Comparison of ENCODE assay signal across 8 mouse cellular contexts in the genomic region with DNA sequence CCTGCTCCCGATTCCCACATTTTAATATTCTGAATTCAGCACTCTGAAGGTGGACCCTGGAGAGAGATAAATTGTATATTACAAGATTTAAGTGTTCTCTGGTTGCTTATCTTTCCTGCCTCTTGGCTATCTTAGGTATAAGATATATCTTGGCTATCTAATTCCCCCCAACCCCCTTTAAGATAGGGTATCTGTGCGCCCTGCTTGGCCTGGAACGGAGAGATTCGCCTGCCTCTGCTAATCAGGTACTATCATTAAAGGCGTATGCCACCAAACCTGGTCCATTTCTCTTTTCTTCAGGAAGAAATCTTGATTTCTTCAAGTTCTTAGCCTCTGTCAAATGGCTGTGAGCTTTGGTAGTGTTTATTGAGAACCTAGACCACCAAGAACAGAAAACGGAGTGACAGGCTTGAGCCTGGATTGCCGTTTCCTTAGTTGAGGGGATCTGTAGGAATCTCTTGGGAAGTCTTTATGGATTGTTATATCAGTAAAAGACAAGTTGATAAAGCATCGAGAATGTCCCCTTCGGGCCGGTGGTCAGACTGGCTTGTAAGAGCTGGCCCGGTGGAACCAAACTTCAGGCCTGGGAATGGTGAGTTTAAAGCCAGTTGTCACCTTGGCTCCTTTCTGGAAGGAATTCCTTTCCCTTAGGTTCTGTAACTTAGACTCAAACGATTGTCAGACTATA. TPM values are rescaled to one million over a fixed set of nuclear protein-coding genes. Genes with fewer than 3 reads are reported as not detected.
DNase-seq lines count a peak whose midpoint lies in the region; ATAC-seq and TF ChIP-seq lines count a peak whose summit lies in the region.

No protein-coding gene starts in this region.

- intact Hi-C loops in left cerebral cortex, postnatal 25 days (cut with DNase I) = no loop called here

- H3K36me3 ChIP-seq in kidney, adult 2 months (ENCODE audit: control insufficient read depth, insufficient read depth, low read length) = no peaks in the 10 kb centered on the region
- no peaks in the 10 kb centered on the region for H3K36me3 ChIP-seq in hindbrain, embryonic 15.5 days
- no peaks in the 10 kb centered on the region for H3K36me3 ChIP-seq in midbrain, embryonic 13.5 days

- peak overlapping the region; percentile 84 for H3K4me3 ChIP-seq in kidney, adult 2 months (ENCODE audit: insufficient read depth, low read depth, low read length)
- H3K4me3 ChIP-seq in hindbrain, embryonic 15.5 days = peak overlapping the region; percentile 78
- peak overlapping the region; percentile 95 for H3K4me3 ChIP-seq in midbrain, embryonic 13.5 days (replicated peaks)

- H3K4me1 ChIP-seq in kidney, adult 2 months (ENCODE audit: control insufficient read depth, insufficient read depth, low read length) = no peaks in the 10 kb centered on the region
- peaks cover 24% of the 10 kb centered on the region for H3K4me1 ChIP-seq in hindbrain, embryonic 15.5 days (replicated peaks)
- H3K4me1 ChIP-seq in midbrain, embryonic 13.5 days (replicated peaks) = peaks cover 25% of the 10 kb centered on the region

- no peak for TF ChIP-seq POLR2A in kidney, adult 2 months (IDR thresholded peaks at IDR 0.05; ENCODE audit: low read depth, low read length)

- 57% methylated on average over 12 of the region's 12 CpGs for WGBS in kidney, adult 2 months
- 48% methylated on average over 12 of the region's 12 CpGs for WGBS in hindbrain, embryonic 15.5 days
- 51% methylated on average over 12 of the region's 12 CpGs for WGBS in midbrain, embryonic 13.5 days

- ATAC-seq in hindbrain, embryonic 15.5 days (ENCODE audit: low FRiP score, low read depth) = no peak
- ATAC-seq in midbrain, embryonic 13.5 days = no peak

- no peak for TF ChIP-seq CTCF in kidney, adult 2 months (conservative IDR thresholded peaks at IDR 0.05; ENCODE audit: insufficient read depth, insufficient read length, low read depth, low read length)

- peak overlapping the region; percentile 86 for H3K9ac ChIP-seq in hindbrain, embryonic 15.5 days
- peak overlapping the region; percentile 81 for H3K9ac ChIP-seq in midbrain, embryonic 13.5 days (replicated peaks)

- H3K9me3 ChIP-seq in hindbrain, embryonic 15.5 days = no peaks in the 10 kb centered on the region
- no peaks in the 10 kb centered on the region for H3K9me3 ChIP-seq in midbrain, embryonic 13.5 days

- H3K27ac ChIP-seq in kidney, adult 2 months (ENCODE audit: insufficient read depth, low read depth, low read length) = no peak overlapping the region
- H3K27ac ChIP-seq in hindbrain, embryonic 15.5 days (replicated peaks) = peak overlapping the region; percentile 89
- peak overlapping the region; percentile 95; the same call in 1 of the 2 replicates for H3K27ac ChIP-seq in midbrain, embryonic 13.5 days

- H3K4me2 ChIP-seq in hindbrain, embryonic 15.5 days = peak overlapping the region; percentile 74
- H3K4me2 ChIP-seq in midbrain, embryonic 13.5 days (replicated peaks) = peak overlapping the region; percentile 79

- no peak for DNase-seq in kidney, adult 2 months
- DNase-seq in kidney, postnatal 36 days = no peak
- DNase-seq in c-Kit-positive CD71-positive TER-119-negative erythroid progenitor cells, embryonic 14.5 days (ENCODE audit: low read depth) = peak; percentile 27
- no peak for DNase-seq in left cerebral cortex, postnatal 25 days (ENCODE audit: low spot score in 2 of 2)
- no peak for DNase-seq in right cerebral cortex, postnatal 4 days
- DNase-seq in gastrocnemius, adult 18-20 months (ENCODE audit: low spot score) = no peak

- H3K27me3 ChIP-seq in kidney, adult 2 months (replicated peaks; ENCODE audit: control insufficient read depth, insufficient read depth, low read length) = no peaks in the 10 kb centered on the region
- no peaks in the 10 kb centered on the region for H3K27me3 ChIP-seq in hindbrain, embryonic 15.5 days
- no peaks in the 10 kb centered on the region for H3K27me3 ChIP-seq in midbrain, embryonic 13.5 days

RNA-seq across cellular contexts. Expression of a gene that starts 11.0 kb away (rescaled TPM):
- polyA plus RNA-seq in kidney, adult 2 months (2012; rRNA removed) = 6.6 and 6.8 TPM in 2 replicates
- polyA plus RNA-seq in hindbrain, embryonic 15.5 days (2015; fragmentation: Nextera tagmentation; extraction: Ambion mirVana) = 10.4 and 11.7 TPM in 2 replicates
- 8.1 and 10.3 TPM in 2 replicates for polyA plus RNA-seq in midbrain, embryonic 13.5 days (2015; fragmentation: Nextera tagmentation; extraction: Ambion mirVana)
- total RNA-seq in left cerebral cortex, postnatal 25 days (2021) = 10 to 100 TPM; 48.3 to 50.8 TPM
- total RNA-seq in gastrocnemius, adult 18-20 months (2021) = 10 to 100 TPM in 1 of 2 experiments, 1 to 10 TPM in 1; 5.9 to 20.5 TPM

RNA-seq across cellular contexts. Expression of a gene that starts 48.4 kb away (rescaled TPM):
- 12.8 and 18.4 TPM in 2 replicates for polyA plus RNA-seq in kidney, adult 2 months (2012; rRNA removed)
- 39.5 and 41.8 TPM in 2 replicates for polyA plus RNA-seq in hindbrain, embryonic 15.5 days (2015; fragmentation: Nextera tagmentation; extraction: Ambion mirVana)
- polyA plus RNA-seq in midbrain, embryonic 13.5 days (2015; fragmentation: Nextera tagmentation; extraction: Ambion mirVana) = 40.4 and 40.8 TPM in 2 replicates
- 10 to 100 TPM; 79.3 to 82.0 TPM for total RNA-seq in left cerebral cortex, postnatal 25 days (2021)
- total RNA-seq in gastrocnemius, adult 18-20 months (2021) = 100 to 1,000 TPM; 133 to 436 TPM
